Mouse (Mus musculus) brain, embryonic 14.5 days (tissue): ENCODE results near the gene Tox2.

Experiments used
- CTCF ChIP-seq: fragments of 200-500 bp; IDR thresholded peaks from 2 replicates; pipeline ENCODE4 v1.5.1; 2012; ENCODE audit warnings: inconsistent platforms, mild to moderate bottlenecking, moderate library complexity, borderline replicate concordance; ENCODE audit not compliant: insufficient read depth, insufficient read length; ENCODE audit errors: extremely low read depth
- POLR2A ChIP-seq: fragments of 200-500 bp; IDR thresholded peaks from 2 replicates; pipeline ENCODE4 v1.6.1; 2012; ENCODE audit warnings: mild to moderate bottlenecking, inconsistent platforms, borderline replicate concordance; ENCODE audit not compliant: poor library complexity, insufficient read depth, insufficient read length, severe bottlenecking; ENCODE audit errors: extremely low read depth

- TF ChIP-seq POLR2A: no peak
- no peak for TF ChIP-seq CTCF
These were observed 51.3 kb downstream of the Tox2 start for GRCm38 (mm10) chr2:163254228-163254627.
